Mouse (Mus musculus) natural killer cell, adult 2 months (primary cell): ENCODE data around the gene Kcnh7.

Experiments used
- DNase-seq, 2 experiments: peaks; one replicate each; pipeline ENCODE4 v3.0.0; 2022; ENCODE audit warnings: low spot score in 2 of 2

Kcnh7 gene

GRCm38 (mm10) chr2:62646014-62646645 is 538.0 kb downstream of the Kcnh7 start, which contains the start of gene Ifih1:
Ifih1 (minus strand) TSS chr2:62646255.
- peak; percentile 67 to 77 for DNase-seq

- peak; percentile 25 to 46 for DNase-seq
Observed at GRCm38 (mm10) chr2:62645475-62645874, 538.6 kb downstream of the Kcnh7 start.

GRCm38 (mm10) chr2:62644891-62645290 is 539.2 kb downstream of the Kcnh7 start:
- no peak for DNase-seq
